Mouse (Mus musculus): Measurements from ENCODE around the gene Galnt2. TPM values are rescaled to one million over a fixed set of nuclear protein-coding genes. Genes with fewer than 3 reads are reported as not detected.

The Galnt2 gene
- polyA plus RNA-seq, 1 experiment from 2014 or later = 34.8 TPM

GRCm38 (mm10) chr8:124200400-124200799 lies 30.8 kb upstream of the Galnt2 start:
- H3K36me3 ChIP-seq (replicated peaks) = no peaks in the 10 kb centered on the region
- H3K4me3 ChIP-seq = no peak overlapping the region
- H3K4me1 ChIP-seq = peaks cover 37% of the 10 kb centered on the region
- 60% methylated on average over 7 of the region's 7 CpGs for WGBS
- H3K27me3 ChIP-seq (replicated peaks; ENCODE audit: low read depth, poor library complexity, severe bottlenecking) = peaks cover 7% of the 10 kb centered on the region; the same call in 1 of the 2 replicates
- no peaks in the 10 kb centered on the region for H3K9me3 ChIP-seq
- peak overlapping the region; percentile 30; the same call in 1 of the 2 replicates for H3K27ac ChIP-seq (replicated peaks)
- DNase-seq (ENCODE audit: low spot score) = peak; percentile 56

DNA sequence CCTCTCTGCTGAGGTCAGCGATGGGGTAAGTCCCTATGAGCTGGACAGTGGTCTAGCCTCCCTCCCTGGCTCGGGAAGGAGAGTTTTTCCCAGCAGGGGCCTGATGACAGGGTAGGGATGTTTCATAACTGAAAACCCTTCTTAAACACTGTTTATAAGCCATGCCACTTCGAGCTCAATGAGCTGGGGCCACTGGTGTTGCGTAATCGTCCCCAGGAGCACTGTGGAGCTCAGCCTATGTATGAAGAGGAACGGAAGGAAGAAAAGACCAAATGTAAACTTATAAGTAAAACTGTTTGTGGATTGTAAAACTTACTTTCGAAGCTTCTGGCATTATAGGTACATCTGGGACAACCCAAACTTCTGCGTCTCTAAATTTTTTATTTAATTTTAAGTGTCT lies 29.5 kb upstream of the Galnt2 start:
- 88% methylated on average over 8 of the region's 8 CpGs for WGBS
- peaks cover 26% of the 10 kb centered on the region for H3K4me1 ChIP-seq
- peaks cover 7% of the 10 kb centered on the region; the same call in 1 of the 2 replicates for H3K27me3 ChIP-seq (replicated peaks; ENCODE audit: low read depth, poor library complexity, severe bottlenecking)
- H3K27ac ChIP-seq (replicated peaks) = no peak overlapping the region
- no peaks in the 10 kb centered on the region for H3K36me3 ChIP-seq (replicated peaks)
- H3K9me3 ChIP-seq = no peaks in the 10 kb centered on the region
- no peak for DNase-seq (ENCODE audit: low spot score)
- no peak overlapping the region for H3K4me3 ChIP-seq

- Histone ChIP-seq H3K27ac (replicated peaks) (no peak overlapping the region), H3K36me3 (replicated peaks) (no peaks in the 10 kb centered on the region), H3K9me3 (no peaks in the 10 kb centered on the region), H3K27me3 (replicated peaks; ENCODE audit: low read depth, poor library complexity, severe bottlenecking) (peaks cover 7% of the 10 kb centered on the region; the same call in 1 of the 2 replicates), H3K4me3 (no peak overlapping the region), H3K4me1 (peaks cover 18% of the 10 kb centered on the region)
- DNase-seq (ENCODE audit: low spot score) = no peak
- WGBS = 87% methylated on average over 5 of the region's 5 CpGs
Measured at GRCm38 (mm10) chr8:124202895-124203294, 28.3 kb upstream of the Galnt2 start.

DNA sequence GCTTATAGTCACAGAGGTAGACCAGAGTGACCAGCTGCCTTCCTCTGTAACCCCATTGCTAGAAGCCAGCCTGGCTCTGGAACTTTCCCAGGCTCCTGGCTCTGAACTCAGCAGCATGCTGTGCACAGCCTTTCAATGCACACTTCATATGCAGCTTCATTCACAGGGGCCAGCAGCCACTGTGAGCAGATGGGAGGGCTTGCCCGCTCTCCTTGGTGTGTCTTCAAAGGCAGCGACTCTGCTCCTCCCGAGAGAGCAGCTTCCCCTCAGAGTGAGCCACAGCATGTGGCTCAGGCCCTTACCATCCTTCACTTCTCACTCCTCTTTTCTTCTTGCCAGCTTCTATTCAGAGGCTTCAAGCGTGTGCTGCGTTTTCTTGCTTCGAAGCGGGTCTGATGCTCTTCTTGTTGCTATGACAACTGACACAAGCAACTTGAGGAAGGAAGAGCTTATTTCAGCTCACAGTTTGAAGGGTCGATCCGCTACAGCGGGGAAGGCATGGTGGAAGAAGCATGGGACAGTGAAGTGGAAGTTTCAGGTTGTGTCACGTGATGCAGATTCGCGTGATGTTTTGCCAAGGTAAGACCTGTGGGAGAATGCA lies 27.1 kb upstream of the Galnt2 start:
- peak overlapping the region; percentile 19; the same call in 1 of the 2 replicates for H3K27ac ChIP-seq (replicated peaks)
- no peak for DNase-seq (ENCODE audit: low spot score)
- WGBS = 86% methylated on average over 13 of the region's 13 CpGs
- H3K4me3 ChIP-seq = no peak overlapping the region
- peaks cover 18% of the 10 kb centered on the region for H3K4me1 ChIP-seq
- H3K36me3 ChIP-seq (replicated peaks) = no peaks in the 10 kb centered on the region
- no peaks in the 10 kb centered on the region for H3K27me3 ChIP-seq (replicated peaks; ENCODE audit: low read depth, poor library complexity, severe bottlenecking)
- no peaks in the 10 kb centered on the region for H3K9me3 ChIP-seq

- Histone ChIP-seq H3K9me3 (no peaks in the 10 kb centered on the region), H3K27me3 (replicated peaks; ENCODE audit: low read depth, poor library complexity, severe bottlenecking) (no peaks in the 10 kb centered on the region), H3K36me3 (replicated peaks) (no peaks in the 10 kb centered on the region), H3K4me1 (peaks cover 12% of the 10 kb centered on the region), H3K4me3 (no peak overlapping the region), H3K27ac (replicated peaks) (no peak overlapping the region)
- 78% methylated on average over 2 of the region's 2 CpGs for WGBS
- DNase-seq (ENCODE audit: low spot score) = no peak
Measured at GRCm38 (mm10) chr8:124212148-124212547, 19.0 kb upstream of the Galnt2 start.

- Histone ChIP-seq H3K4me3 (no peak overlapping the region), H3K9me3 (no peaks in the 10 kb centered on the region), H3K4me1 (peaks cover 26% of the 10 kb centered on the region), H3K27ac (replicated peaks) (no peak overlapping the region), H3K27me3 (replicated peaks; ENCODE audit: low read depth, poor library complexity, severe bottlenecking) (no peaks in the 10 kb centered on the region), H3K36me3 (replicated peaks) (no peaks in the 10 kb centered on the region)
- no peak for DNase-seq (ENCODE audit: low spot score)
Measured at GRCm38 (mm10) chr8:124216951-124217350, 14.2 kb upstream of the Galnt2 start.

- H3K9me3 ChIP-seq = no peaks in the 10 kb centered on the region
- no peak for DNase-seq (ENCODE audit: low spot score)
- no peak overlapping the region for H3K27ac ChIP-seq (replicated peaks)
- no peaks in the 10 kb centered on the region for H3K36me3 ChIP-seq (replicated peaks)
- H3K27me3 ChIP-seq (replicated peaks; ENCODE audit: low read depth, poor library complexity, severe bottlenecking) = peaks cover 4% of the 10 kb centered on the region; the same call in 1 of the 2 replicates
- no peak overlapping the region for H3K4me3 ChIP-seq
- WGBS = 69% methylated on average over 2 of the region's 2 CpGs
- H3K4me1 ChIP-seq = peaks cover 35% of the 10 kb centered on the region
Measured at GRCm38 (mm10) chr8:124229883-124230282, 1.3 kb upstream of the Galnt2 start.

- WGBS = 52% methylated on average over 8 of the region's 8 CpGs
Measured at GRCm38 (mm10) chr8:124230496-124231175, 555 bp upstream of the Galnt2 start.

GRCm38 (mm10) chr8:124231485-124232279 lies 491 bp downstream of the Galnt2 start:
- H3K4me1 ChIP-seq = peaks cover 46% of the 10 kb centered on the region
- H3K4me3 ChIP-seq = peak overlapping the region; percentile 92
- 0 out of 2 replicates have a peak, but pooled peaks cover 2% of the 10 kb centered on the region for H3K36me3 ChIP-seq (replicated peaks)
- 2% methylated on average over 83 of the region's 83 CpGs for WGBS
- peaks cover 4% of the 10 kb centered on the region; the same call in 1 of the 2 replicates for H3K27me3 ChIP-seq (replicated peaks; ENCODE audit: low read depth, poor library complexity, severe bottlenecking)
- H3K27ac ChIP-seq (replicated peaks) = peak overlapping the region; percentile 91
- H3K9me3 ChIP-seq = no peaks in the 10 kb centered on the region
- peak; percentile 77 for DNase-seq (ENCODE audit: low spot score)

More at GRCm38 (mm10) chr8:124230496-124231175, 555 bp upstream of the Galnt2 start:
- Histone ChIP-seq H3K36me3 (replicated peaks) (no peaks in the 10 kb centered on the region), H3K27ac (replicated peaks) (no peak overlapping the region), H3K4me1 (peaks cover 40% of the 10 kb centered on the region), H3K27me3 (replicated peaks; ENCODE audit: low read depth, poor library complexity, severe bottlenecking) (peaks cover 4% of the 10 kb centered on the region; the same call in 1 of the 2 replicates), H3K9me3 (no peaks in the 10 kb centered on the region), H3K4me3 (peak overlapping the region; percentile 92)
- DNase-seq (ENCODE audit: low spot score) = no peak

- Histone ChIP-seq H3K4me3 (peak overlapping the region; percentile 92), H3K36me3 (replicated peaks) (0 out of 2 replicates have a peak, but pooled peaks cover 2% of the 10 kb centered on the region), H3K27ac (replicated peaks) (peak overlapping the region; percentile 91), H3K27me3 (replicated peaks; ENCODE audit: low read depth, poor library complexity, severe bottlenecking) (peaks cover 4% of the 10 kb centered on the region; the same call in 1 of the 2 replicates), H3K9me3 (no peaks in the 10 kb centered on the region), H3K4me1 (peaks cover 46% of the 10 kb centered on the region)
- 5% methylated on average over 18 of the region's 18 CpGs for WGBS
- peak; percentile 41 for DNase-seq (ENCODE audit: low spot score)
Measured at GRCm38 (mm10) chr8:124232280-124232600, 1.0 kb downstream of the Galnt2 start.

DNA sequence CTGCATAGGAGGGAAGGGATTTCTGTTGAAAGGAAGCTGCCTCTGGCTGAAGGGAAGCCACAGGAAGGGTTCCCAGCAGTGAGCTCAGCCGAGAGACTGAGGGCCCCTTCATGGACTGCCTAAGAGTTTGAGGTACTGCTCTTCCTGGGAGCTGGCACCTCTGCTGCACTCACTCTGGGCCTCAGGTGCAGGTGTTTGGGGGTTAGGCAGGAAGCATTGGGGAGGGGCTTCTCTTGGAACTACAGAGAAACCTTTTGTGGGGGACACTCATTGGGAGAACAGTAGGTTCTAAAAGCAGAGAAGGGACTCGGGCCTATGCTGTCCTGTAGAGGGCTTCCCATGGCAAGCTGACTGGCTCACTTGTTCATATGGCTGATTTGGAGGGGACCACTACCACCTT lies 3.3 kb downstream of the Galnt2 start:
- Histone ChIP-seq H3K36me3 (replicated peaks) (0 out of 2 replicates have a peak, but pooled peaks cover 2% of the 10 kb centered on the region), H3K4me1 (peaks cover 58% of the 10 kb centered on the region), H3K9me3 (no peaks in the 10 kb centered on the region), H3K4me3 (no peak overlapping the region), H3K27me3 (replicated peaks; ENCODE audit: low read depth, poor library complexity, severe bottlenecking) (peaks cover 4% of the 10 kb centered on the region; the same call in 1 of the 2 replicates), H3K27ac (replicated peaks) (no peak overlapping the region)
- WGBS = 52% methylated on average over 2 of the region's 2 CpGs
- DNase-seq (ENCODE audit: low spot score) = no peak

DNA sequence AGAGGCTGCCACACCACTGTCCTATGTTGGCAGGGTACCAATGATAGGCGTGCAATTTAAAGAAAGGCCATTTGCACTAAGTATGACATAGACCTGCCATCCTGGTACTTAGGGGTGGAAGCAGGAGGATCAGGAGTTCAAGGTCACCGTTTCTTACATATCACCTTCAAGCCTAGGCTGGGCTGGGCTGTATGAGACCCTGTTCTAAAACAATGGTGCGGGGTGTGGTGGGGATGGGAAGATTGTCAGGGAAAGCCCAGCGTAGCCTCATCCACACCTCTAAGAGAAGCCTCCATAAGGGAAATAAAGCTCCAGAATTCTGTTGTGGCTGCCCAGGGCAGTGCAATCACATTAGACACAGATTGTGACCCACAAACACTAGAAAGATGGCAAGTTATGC lies 4.3 kb downstream of the Galnt2 start:
- Histone ChIP-seq H3K9me3 (no peaks in the 10 kb centered on the region), H3K27me3 (replicated peaks; ENCODE audit: low read depth, poor library complexity, severe bottlenecking) (no peaks in the 10 kb centered on the region), H3K4me3 (no peak overlapping the region), H3K4me1 (peaks cover 68% of the 10 kb centered on the region), H3K36me3 (replicated peaks) (0 out of 2 replicates have a peak, but pooled peaks cover 2% of the 10 kb centered on the region), H3K27ac (replicated peaks) (no peak overlapping the region)
- no peak for DNase-seq (ENCODE audit: low spot score)
- WGBS = 90% methylated on average over 4 of the region's 4 CpGs

Measured in embryonic facial prominence, embryonic 10.5 days (tissue).